Mouse (Mus musculus) midbrain, embryonic 10.5 days (tissue): ENCODE data around the gene 4930402F06Rik. TPM values are rescaled to one million over a fixed set of nuclear protein-coding genes. Genes with fewer than 3 reads are reported as not detected.
A peak's percentile ranks its signal among the peaks of the same experiment; 100 is the strongest.

ENCODE experiments used
- DNase-seq: peaks from one replicate; pipeline ENCODE4 v3.0.0-alpha.2; 2017; ENCODE audit warnings: low spot score
- H3K27ac ChIP-seq: fragments of 300-500 bp; sonication (generic); replicated peaks from 2 replicates; pipeline ENCODE4 v1.5.1; 2016; ENCODE audit warnings: mild to moderate bottlenecking
- H3K27me3 ChIP-seq: fragments of 300-500 bp; sonication (generic); 2 replicates; pipeline ENCODE4 v1.6.1; 2016; ENCODE audit warnings: low read depth, mild to moderate bottlenecking; ENCODE audit not compliant: poor library complexity, severe bottlenecking
- H3K36me3 ChIP-seq: fragments of 300-500 bp; sonication (generic); 2 replicates; pipeline ENCODE4 v1.6.1; 2016; ENCODE audit warnings: mild to moderate bottlenecking, moderate library complexity
- H3K4me1 ChIP-seq: fragments of 300-500 bp; sonication (generic); 2 replicates; pipeline ENCODE4 v1.6.1; 2016
- H3K4me3 ChIP-seq: fragments of 300-500 bp; sonication (generic); 2 replicates; pipeline ENCODE4 v1.5.1; 2016; ENCODE audit warnings: mild to moderate bottlenecking, moderate library complexity
- H3K9me3 ChIP-seq: fragments of 300-500 bp; sonication (generic); replicated peaks from 2 replicates; pipeline ENCODE4 v1.6.1; 2016; ENCODE audit warnings: mild to moderate bottlenecking
- whole genome bisulfite sequencing: fragments of 180-500 bp; shearing (Covaris S2); methylation state at CpG from one replicate; pipeline ENCODE4 v1.1.7; 2016; 5-methylcytosine and 5-hydroxymethylcytosine counted together
- polyA plus RNA-seq: library from polyadenylated mRNA; unstranded; fragments of >200 nt; fragmentation: Nextera tagmentation; extraction: Ambion mirVana; gene quantifications from 2 replicates; pipeline ENCODE4 v1.2.1, GENCODE M21; 2016

The 4930402F06Rik gene
- polyA plus RNA-seq, 1 experiment from 2014 or later, result not detected

- Histone ChIP-seq H3K9me3 (no peaks in the 10 kb centered on the region), H3K36me3 (no peaks in the 10 kb centered on the region), H3K27ac (no peak overlapping the region), H3K27me3 (no peaks in the 10 kb centered on the region), H3K4me3 (no peak overlapping the region), H3K4me1 (no peaks in the 10 kb centered on the region)
- no peak for DNase-seq
- 86% methylated on average over 10 of the region's 10 CpGs for WGBS
These were observed 14.7 kb upstream of the 4930402F06Rik start for GRCm38 (mm10) chr2:35411640-35412190.

GRCm38 (mm10) chr2:35409466-35409865 lies 12.5 kb upstream of the 4930402F06Rik start:
- Histone ChIP-seq H3K9me3 (no peaks in the 10 kb centered on the region), H3K27ac (no peak overlapping the region), H3K27me3 (no peaks in the 10 kb centered on the region), H3K4me1 (peaks cover 11% of the 10 kb centered on the region), H3K4me3 (no peak overlapping the region), H3K36me3 (no peaks in the 10 kb centered on the region)
- 85% methylated on average over 6 of the region's 6 CpGs for WGBS
- DNase-seq, result no peak

GRCm38 (mm10) chr2:35408409-35409110 lies 11.6 kb upstream of the 4930402F06Rik start:
- DNase-seq, result no peak
- peaks cover 11% of the 10 kb centered on the region for H3K4me1 ChIP-seq
- no peaks in the 10 kb centered on the region for H3K27me3 ChIP-seq
- H3K27ac ChIP-seq, result no peak overlapping the region
- WGBS, result 80% methylated on average over 5 of the region's 5 CpGs
- H3K4me3 ChIP-seq, result no peak overlapping the region
- no peaks in the 10 kb centered on the region for H3K9me3 ChIP-seq
- no peaks in the 10 kb centered on the region for H3K36me3 ChIP-seq

- 85% methylated on average over 7 of the region's 7 CpGs for WGBS
- no peak for DNase-seq
- Histone ChIP-seq H3K4me1 (peaks cover 11% of the 10 kb centered on the region), H3K36me3 (no peaks in the 10 kb centered on the region), H3K4me3 (no peak overlapping the region), H3K27me3 (no peaks in the 10 kb centered on the region), H3K27ac (no peak overlapping the region), H3K9me3 (no peaks in the 10 kb centered on the region)
These were observed 10.9 kb upstream of the 4930402F06Rik start for GRCm38 (mm10) chr2:35407878-35408277.

- Histone ChIP-seq H3K27ac (no peak overlapping the region), H3K4me1 (peaks cover 11% of the 10 kb centered on the region), H3K27me3 (no peaks in the 10 kb centered on the region), H3K4me3 (no peak overlapping the region), H3K9me3 (no peaks in the 10 kb centered on the region), H3K36me3 (no peaks in the 10 kb centered on the region)
- 83% methylated on average over 6 of the region's 6 CpGs for WGBS
- DNase-seq, result no peak
These were observed 10.3 kb upstream of the 4930402F06Rik start for GRCm38 (mm10) chr2:35407266-35407665.

- 79% methylated on average over 1 of the region's 1 CpGs for WGBS
- no peak for DNase-seq
- H3K9me3 ChIP-seq, result no peaks in the 10 kb centered on the region
- H3K36me3 ChIP-seq, result no peaks in the 10 kb centered on the region
- no peaks in the 10 kb centered on the region for H3K27me3 ChIP-seq
- no peak overlapping the region for H3K27ac ChIP-seq
- H3K4me3 ChIP-seq, result no peak overlapping the region
- peaks cover 11% of the 10 kb centered on the region for H3K4me1 ChIP-seq
These were observed 9.6 kb upstream of the 4930402F06Rik start for GRCm38 (mm10) chr2:35406611-35407010.

- Histone ChIP-seq H3K4me3 (no peak overlapping the region), H3K9me3 (no peaks in the 10 kb centered on the region), H3K4me1 (peaks cover 11% of the 10 kb centered on the region), H3K27me3 (no peaks in the 10 kb centered on the region), H3K36me3 (no peaks in the 10 kb centered on the region), H3K27ac (no peak overlapping the region)
- DNase-seq, result peak; percentile 6
- WGBS, result 94% methylated on average over 16 of the region's 16 CpGs
These were observed 5.4 kb upstream of the 4930402F06Rik start for GRCm38 (mm10) chr2:35402391-35402790.

GRCm38 (mm10) chr2:35400739-35401138 lies 3.8 kb upstream of the 4930402F06Rik start:
- Histone ChIP-seq H3K36me3 (no peaks in the 10 kb centered on the region), H3K27ac (no peak overlapping the region), H3K9me3 (no peaks in the 10 kb centered on the region), H3K27me3 (no peaks in the 10 kb centered on the region), H3K4me1 (peaks cover 5% of the 10 kb centered on the region), H3K4me3 (no peak overlapping the region)
- WGBS, result 88% methylated on average over 7 of the region's 7 CpGs
- peak; percentile 10 for DNase-seq

GRCm38 (mm10) chr2:35398184-35398828 lies 1.3 kb upstream of the 4930402F06Rik start:
- H3K36me3 ChIP-seq, result no peaks in the 10 kb centered on the region
- WGBS, result 81% methylated on average over 6 of the region's 6 CpGs

GRCm38 (mm10) chr2:35397590-35398173 lies 707 bp upstream of the 4930402F06Rik start:
- Histone ChIP-seq H3K9me3 (no peaks in the 10 kb centered on the region), H3K4me3 (no peak overlapping the region), H3K4me1 (0 out of 2 replicates have a peak, but pooled peaks cover 4% of the 10 kb centered on the region), H3K27ac (no peak overlapping the region), H3K27me3 (no peaks in the 10 kb centered on the region), H3K36me3 (no peaks in the 10 kb centered on the region)
- DNase-seq, result peak; percentile 43
- 58% methylated on average over 11 of the region's 11 CpGs for whole genome bisulfite sequencing

More at GRCm38 (mm10) chr2:35398184-35398828, 1.3 kb upstream of the 4930402F06Rik start:
- DNase-seq, result peak; percentile 10
- H3K9me3 ChIP-seq, result no peaks in the 10 kb centered on the region
- 0 out of 2 replicates have a peak, but pooled peaks cover 4% of the 10 kb centered on the region for H3K4me1 ChIP-seq
- H3K27ac ChIP-seq, result no peak overlapping the region
- no peaks in the 10 kb centered on the region for H3K27me3 ChIP-seq
- H3K4me3 ChIP-seq, result no peak overlapping the region

- Histone ChIP-seq H3K4me3 (no peak overlapping the region), H3K36me3 (no peaks in the 10 kb centered on the region), H3K9me3 (0 out of 2 replicates have a peak, but pooled peaks cover 3% of the 10 kb centered on the region), H3K27ac (no peak overlapping the region), H3K4me1 (peaks cover 6% of the 10 kb centered on the region; the same call in 1 of the 2 replicates), H3K27me3 (no peaks in the 10 kb centered on the region)
- 84% methylated on average over 9 of the region's 9 CpGs for WGBS
- no peak for DNase-seq
These were observed 11.5 kb downstream of the 4930402F06Rik start for GRCm38 (mm10) chr2:35385441-35385871.

GRCm38 (mm10) chr2:35379306-35379705 lies 17.7 kb downstream of the 4930402F06Rik start:
- Histone ChIP-seq H3K27ac (no peak overlapping the region), H3K9me3 (no peaks in the 10 kb centered on the region), H3K36me3 (no peaks in the 10 kb centered on the region), H3K27me3 (no peaks in the 10 kb centered on the region), H3K4me3 (no peak overlapping the region), H3K4me1 (no peaks in the 10 kb centered on the region)
- 77% methylated on average over 9 of the region's 9 CpGs for WGBS
- no peak for DNase-seq
